Mouse (Mus musculus): ENCODE measurements around the gene Myo1e.

Gene Myo1e

DNA sequence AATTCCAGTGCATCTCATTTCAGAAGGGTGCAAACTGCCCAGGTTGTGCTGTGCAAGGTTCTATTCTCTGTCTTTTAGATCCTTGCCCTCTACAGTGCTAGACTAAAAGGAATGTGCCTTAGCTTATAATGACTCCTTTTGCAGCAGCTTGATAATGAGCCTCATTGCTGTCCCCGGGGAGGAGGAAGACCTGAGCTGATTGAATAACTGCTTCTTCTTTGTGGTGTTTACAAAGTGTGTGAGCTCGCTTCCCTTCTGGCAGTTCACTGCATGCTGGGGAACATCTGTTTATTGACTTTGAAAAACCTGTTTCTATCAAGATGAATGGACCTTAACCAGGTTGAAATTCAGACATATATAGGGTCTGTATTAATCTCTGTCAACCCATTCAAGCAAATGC lies 89.8 kb downstream of the Myo1e start:
- DNase-seq, result no peak

GRCm38 (mm10) chr9:70298221-70298620 lies 91.1 kb downstream of the Myo1e start:
- DNase-seq, result no peak

- DNase-seq, result no peak
Measured at GRCm38 (mm10) chr9:70300705-70301104, 93.6 kb downstream of the Myo1e start.

- no peak for DNase-seq
Measured at GRCm38 (mm10) chr9:70301598-70301997, 94.4 kb downstream of the Myo1e start.

- DNase-seq, result no peak
Measured at GRCm38 (mm10) chr9:70304901-70305300, 97.8 kb downstream of the Myo1e start.

DNA sequence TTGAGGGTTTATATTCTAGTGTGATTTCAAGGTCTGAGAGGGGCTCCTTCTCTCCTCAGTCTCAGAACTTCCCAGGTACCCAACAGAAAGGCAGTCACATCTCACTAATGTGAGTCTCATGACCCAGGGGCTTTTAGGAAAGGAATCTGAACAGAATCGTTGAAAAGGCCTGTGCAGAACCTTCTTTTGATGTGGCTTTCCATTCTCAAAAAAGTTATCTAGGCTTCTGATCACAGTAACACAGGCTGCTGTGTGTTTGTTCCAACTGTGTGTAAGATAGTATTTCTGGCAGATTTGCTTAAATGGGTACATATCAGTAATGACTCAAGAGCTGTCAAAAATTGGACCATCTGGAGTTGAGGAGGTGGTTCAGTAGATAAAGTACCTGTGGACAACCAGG lies 102.9 kb downstream of the Myo1e start:
- no peak for DNase-seq

- no peak for DNase-seq
Measured at GRCm38 (mm10) chr9:70314019-70314418, 106.9 kb downstream of the Myo1e start.

DNA sequence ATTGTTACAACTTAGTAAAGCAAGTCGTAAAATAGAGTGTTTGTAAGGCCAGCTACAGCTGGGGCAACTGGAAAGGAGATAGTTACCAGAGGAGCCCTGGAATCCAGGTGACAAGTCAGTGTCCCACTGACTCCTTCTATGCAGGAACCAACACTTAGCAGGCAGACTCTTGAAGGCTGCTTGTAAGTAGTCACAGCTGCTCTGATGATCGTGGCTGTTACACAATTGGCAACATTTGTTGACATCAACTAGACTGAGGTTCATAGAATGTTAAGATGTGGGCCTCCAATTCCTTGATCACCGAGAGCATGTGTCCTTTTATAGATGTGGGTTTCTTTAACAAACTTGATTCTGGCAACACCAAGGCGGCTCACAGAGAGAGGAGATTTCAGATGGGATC lies 108.0 kb downstream of the Myo1e start:
- DNase-seq, result no peak

- DNase-seq, result peak; percentile 43
Measured at GRCm38 (mm10) chr9:70318601-70319000, 111.5 kb downstream of the Myo1e start.

DNA sequence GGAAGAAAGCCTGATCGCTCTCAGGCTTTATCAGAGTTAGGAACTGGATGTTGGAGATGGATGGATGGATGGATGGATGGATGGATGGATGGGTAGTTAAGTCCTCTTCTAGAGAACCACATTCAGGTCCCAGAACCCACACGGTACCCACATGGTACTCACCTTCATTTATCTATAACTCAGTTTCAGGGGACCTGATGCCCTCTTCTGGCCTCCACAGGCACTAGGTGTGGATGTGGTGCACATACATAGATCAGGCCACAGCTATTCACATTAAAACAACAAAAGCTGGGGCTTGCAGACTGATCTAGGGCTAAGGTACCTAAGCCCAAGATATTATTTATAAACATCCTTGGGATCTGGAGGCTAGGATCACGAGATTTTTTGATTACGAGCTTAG lies 117.2 kb downstream of the Myo1e start:
- DNase-seq, result no peak

GRCm38 (mm10) chr9:70325880-70326595 lies 118.9 kb downstream of the Myo1e start:
- no peak for DNase-seq

GRCm38 (mm10) chr9:70328193-70328841 lies 121.2 kb downstream of the Myo1e start:
- no peak for DNase-seq

DNA sequence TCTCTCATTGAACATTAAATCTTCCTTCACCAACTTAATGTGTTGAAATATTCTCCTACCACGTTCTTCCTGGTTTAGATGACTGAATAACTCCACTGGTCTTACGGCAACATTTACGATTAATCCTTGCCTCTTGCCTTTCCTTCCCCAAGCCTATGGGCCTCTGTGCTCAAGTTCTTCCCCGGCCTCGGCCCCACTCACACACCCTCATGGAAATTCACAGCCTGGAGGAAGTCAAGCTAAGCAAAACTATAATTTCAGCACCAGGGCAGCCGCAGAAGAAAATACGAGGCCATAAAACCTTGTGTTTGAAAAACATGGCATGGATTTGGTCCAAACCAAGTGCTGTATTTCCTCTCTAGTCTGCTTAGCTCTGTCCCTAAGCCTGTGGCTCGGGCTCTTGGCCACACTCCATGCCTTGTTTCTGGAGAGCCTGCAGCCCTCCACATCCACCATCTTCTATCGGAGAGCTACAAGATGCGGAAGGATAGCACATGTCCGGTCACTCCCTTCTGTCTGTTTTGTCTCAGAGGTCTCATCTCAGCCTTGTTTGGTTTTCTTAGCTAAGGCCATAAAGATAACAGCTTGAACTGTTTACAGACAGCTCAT lies 124.7 kb downstream of the Myo1e start:
- DNase-seq, result peak; percentile 34

DNA sequence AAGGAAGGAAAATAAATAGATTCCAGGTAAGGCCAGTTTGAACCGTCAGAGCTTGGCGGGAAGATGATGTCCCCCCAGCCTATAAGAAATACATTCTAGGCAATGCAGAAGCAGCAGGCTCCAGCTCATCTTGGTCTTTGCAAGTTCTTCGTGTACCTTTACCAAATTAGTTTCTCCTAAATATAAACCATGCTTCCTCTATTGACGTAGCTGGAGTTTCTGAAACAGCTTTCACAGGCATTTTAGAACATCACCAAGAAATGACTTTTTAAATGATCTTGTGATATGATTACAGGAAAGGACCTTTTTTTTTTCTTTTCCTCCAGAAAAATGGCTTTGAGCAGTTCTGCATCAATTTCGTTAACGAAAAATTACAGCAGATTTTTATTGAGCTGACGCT lies 131.2 kb downstream of the Myo1e start:
- no peak for DNase-seq

- no peak for DNase-seq
Measured at GRCm38 (mm10) chr9:70338894-70339293, 131.7 kb downstream of the Myo1e start.

- no peak for DNase-seq
Measured at GRCm38 (mm10) chr9:70349274-70349673, 142.1 kb downstream of the Myo1e start.

DNA sequence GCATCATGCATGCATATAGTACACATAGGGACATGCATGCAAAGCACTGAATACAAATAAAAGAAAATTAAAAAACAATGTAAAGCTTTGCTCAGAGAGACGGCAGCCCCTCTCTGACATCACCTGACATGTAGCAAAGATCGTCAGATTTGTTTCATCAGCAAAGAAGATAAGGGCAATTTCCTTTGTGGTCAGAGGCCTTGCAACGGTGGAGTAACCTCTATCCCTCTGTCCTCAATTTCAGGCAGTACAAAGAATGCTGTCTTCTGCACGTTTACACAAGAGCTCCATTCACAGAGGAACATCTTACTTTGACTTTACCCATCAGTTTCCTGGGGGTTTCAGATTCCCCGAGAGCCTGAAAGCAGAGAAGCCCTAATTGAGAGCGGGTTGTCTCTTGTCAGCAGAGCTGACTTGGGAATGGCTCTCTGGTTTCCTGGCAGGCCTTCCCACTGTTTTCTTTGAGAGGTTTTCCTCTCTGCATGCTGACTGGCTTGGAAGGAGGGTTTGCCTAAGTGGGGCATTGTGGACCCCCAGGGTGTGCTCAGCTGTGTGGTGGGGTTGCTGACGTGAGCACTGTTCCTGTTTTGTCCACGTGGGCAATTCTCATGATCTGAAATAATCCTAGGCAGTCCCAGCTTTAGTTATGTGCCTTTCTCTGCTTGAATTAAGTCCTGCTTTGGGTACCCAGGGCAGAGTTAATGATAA lies 144.6 kb downstream of the Myo1e start:
- DNase-seq, result no peak

GRCm38 (mm10) chr9:70356254-70356653 lies 149.1 kb downstream of the Myo1e start:
- no peak for DNase-seq

DNA sequence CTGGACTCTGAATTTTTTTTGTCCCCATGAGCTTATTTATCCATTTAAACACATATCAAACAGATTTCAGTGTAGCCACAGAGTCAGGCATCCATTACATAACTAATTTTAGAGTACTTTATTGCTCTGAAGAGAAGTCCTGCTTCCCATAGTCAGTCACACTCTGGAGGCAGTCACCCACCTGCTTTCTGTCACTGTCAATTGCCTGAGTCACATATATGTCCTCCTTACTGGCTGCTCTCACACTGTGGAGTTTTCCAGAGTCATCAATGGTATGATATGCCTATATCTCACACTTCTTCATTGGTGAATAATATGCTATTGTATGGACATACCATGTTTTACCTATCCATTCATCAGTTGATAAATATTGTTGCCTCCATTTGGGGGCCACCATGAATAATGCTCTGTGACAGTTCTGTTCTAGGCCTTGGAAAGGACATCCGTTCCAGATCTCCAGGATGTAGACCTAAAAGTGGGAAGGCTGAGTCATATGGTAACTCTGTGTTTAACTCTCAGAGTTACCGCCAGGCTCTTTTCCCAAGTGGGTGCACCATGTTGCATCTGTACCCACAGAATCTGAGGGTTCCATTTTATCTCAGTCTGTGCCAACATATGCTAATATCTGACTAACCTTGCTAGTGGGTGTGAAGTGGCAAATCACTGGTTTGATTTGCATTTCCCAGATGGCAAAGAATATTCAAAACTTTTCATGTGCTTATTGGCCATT lies 152.4 kb downstream of the Myo1e start:
- no peak for DNase-seq

GRCm38 (mm10) chr9:70364741-70365140 lies 157.6 kb downstream of the Myo1e start:
- no peak for DNase-seq

GRCm38 (mm10) chr9:70365915-70366314 lies 158.8 kb downstream of the Myo1e start:
- no peak for DNase-seq

- DNase-seq, result no peak
Measured at GRCm38 (mm10) chr9:70366898-70367297, 159.7 kb downstream of the Myo1e start.

DNA sequence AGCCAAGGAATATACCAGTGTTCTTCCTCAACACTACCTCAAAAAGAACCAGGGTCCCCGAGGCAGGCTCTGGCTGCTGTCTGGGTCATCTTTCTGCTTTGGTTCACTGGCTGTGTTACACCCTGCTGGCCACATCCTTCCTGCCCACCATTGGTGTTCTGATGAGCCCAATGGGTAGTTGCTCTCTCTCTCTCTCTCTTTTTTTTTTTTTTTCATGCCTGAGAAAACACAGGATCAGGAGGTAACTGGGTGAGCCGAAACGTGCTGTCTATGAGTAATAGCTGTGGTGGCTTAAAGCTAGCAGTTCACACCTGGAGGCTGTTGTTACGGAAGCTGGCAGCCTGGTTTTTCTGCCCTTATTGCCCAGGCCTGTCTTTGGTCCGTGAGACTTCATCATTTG lies 164.5 kb downstream of the Myo1e start:
- no peak for DNase-seq
